ENCODE assay signal across 23 mouse cellular contexts in genomic region chr11:80532966-80533365, GRCm38 (mm10). TPM values are rescaled to one million over a fixed set of nuclear protein-coding genes. Genes with fewer than 3 reads are reported as not detected.
A peak's percentile ranks its signal among the peaks of the same experiment; 100 is the strongest.
DNase-seq lines count a peak whose midpoint lies in the region; ATAC-seq and TF ChIP-seq lines count a peak whose summit lies in the region.
"Had no signal": no experiment of that assay in that cellular context is flagged by ENCODE, and none has a peak within 500 bp of the region (broad histone marks: within the 10 kb centered on the region; RNA-seq: fewer than 3 reads in every experiment).

No protein-coding gene starts in this region.

- H3K9ac ChIP-seq in heart, embryonic 11.5 days (ENCODE audit: low read depth, low read length) = no peak overlapping the region
- H3K9ac ChIP-seq: forebrain, embryonic 13.5 days; forebrain, postnatal 0 days; hindbrain, embryonic 12.5 days; hindbrain, embryonic 15.5 days had no signal

- no peaks in the 10 kb centered on the region for H3K27me3 ChIP-seq in heart, embryonic 11.5 days (ENCODE audit: control insufficient read depth, insufficient read depth, low read length)
- H3K27me3 ChIP-seq: CH12.LX; hindbrain, embryonic 12.5 days; hindbrain, embryonic 15.5 days had no signal

- TF ChIP-seq CTCF in bone marrow macrophage, adult 2 months (IDR thresholded peaks at IDR 0.05; ENCODE audit: low read depth, low read length) = no peak

- no peak for ATAC-seq in heart, embryonic 11.5 days (replicated peaks; ENCODE audit: insufficient number of reproducible peaks, low FRiP score, low TSS enrichment)
- ATAC-seq in megakaryocyte progenitor cell, adult 5-6 weeks (replicated peaks; ENCODE audit: poor library complexity) = peak; percentile 58; the same call in 1 of the 2 replicates
- ATAC-seq: forebrain, embryonic 13.5 days; forebrain, postnatal 0 days had no signal

- no peaks in the 10 kb centered on the region for H3K4me1 ChIP-seq in heart, embryonic 11.5 days (ENCODE audit: control insufficient read depth, insufficient read depth, low read length)
- peaks cover 15% of the 10 kb centered on the region for H3K4me1 ChIP-seq in bone marrow macrophage, adult 2 months (ENCODE audit: control insufficient read depth, insufficient read depth, low read length)
- H3K4me1 ChIP-seq: forebrain, embryonic 10.5 days; forebrain, embryonic 13.5 days; hindbrain, embryonic 12.5 days; hindbrain, embryonic 15.5 days had no signal

- TF ChIP-seq POLR2A in bone marrow macrophage, adult 2 months (IDR thresholded peaks at IDR 0.05; ENCODE audit: borderline replicate concordance, low read depth, low read length) = no peak

- no peak overlapping the region for H3K4me2 ChIP-seq in heart, embryonic 11.5 days
- H3K4me2 ChIP-seq: forebrain, embryonic 13.5 days; hindbrain, embryonic 12.5 days; hindbrain, embryonic 15.5 days had no signal

- no peak overlapping the region for H3K4me3 ChIP-seq in heart, embryonic 11.5 days (ENCODE audit: low read depth, low read length)
- no peak overlapping the region for H3K4me3 ChIP-seq in bone marrow macrophage, adult 2 months (ENCODE audit: insufficient read depth, low read length)
- H3K4me3 ChIP-seq: forebrain, embryonic 10.5 days; forebrain, embryonic 13.5 days; gastrocnemius, adult 2 months; heart, embryonic 10.5 days; hindbrain, embryonic 12.5 days; hindbrain, embryonic 15.5 days had no signal

- intact Hi-C loops in left cerebral cortex, postnatal 25 days (cut with DNase I) = no loop called here

- WGBS in heart, embryonic 11.5 days (ENCODE audit: insufficient replicate concordance) = 39% methylated on average over 1 of the region's 1 CpGs

- H3K27ac ChIP-seq in heart, embryonic 11.5 days (ENCODE audit: low read depth, low read length) = no peak overlapping the region
- H3K27ac ChIP-seq in bone marrow macrophage, adult 2 months (ENCODE audit: insufficient read depth, low read depth, low read length) = 0 out of 2 replicates have a peak overlapping the region, but pooled peaks have one; percentile 1
- H3K27ac ChIP-seq: forebrain, embryonic 10.5 days; forebrain, embryonic 13.5 days; gastrocnemius, adult 2 months; heart, embryonic 10.5 days; hindbrain, embryonic 12.5 days; hindbrain, embryonic 15.5 days had no signal

- H3K9me3 ChIP-seq in heart, embryonic 11.5 days (replicated peaks; ENCODE audit: control insufficient read depth, low read length) = no peaks in the 10 kb centered on the region
- H3K9me3 ChIP-seq: forebrain, embryonic 10.5 days; forebrain, embryonic 13.5 days; G1E; heart, embryonic 10.5 days; hindbrain, embryonic 12.5 days; hindbrain, embryonic 15.5 days had no signal

- peak; percentile 5 for DNase-seq in heart, adult 8-10 months (ENCODE audit: low spot score)
- peak; percentile 21 for DNase-seq in 416B (ENCODE audit: low read depth)
- DNase-seq in thymus, postnatal 0 days (ENCODE audit: low spot score) = no peak
- DNase-seq in thymus, postnatal 14 days = no peak
- DNase-seq in left cerebral cortex, postnatal 25 days (ENCODE audit: low spot score in 2 of 2) = no peak
- DNase-seq: adrenal gland, adult 8-10 months; B cell, adult 2 months; cerebellum, adult 18-20 months; cerebellum, adult 9-10 months; cerebellum, postnatal 14 days; forebrain, postnatal 0 days; gastrocnemius, adult 2 months; gastrocnemius, postnatal 14 days had no signal

- no peaks in the 10 kb centered on the region for H3K36me3 ChIP-seq in heart, embryonic 11.5 days (ENCODE audit: control insufficient read depth, insufficient read depth, low read length)
- H3K36me3 ChIP-seq: forebrain, embryonic 10.5 days; G1E; heart, embryonic 10.5 days; hindbrain, embryonic 12.5 days; hindbrain, embryonic 15.5 days had no signal

RNA-seq across cellular contexts. Expression of gene Cdk5r1, which starts 56.1 kb away (rescaled TPM):
- 1 to 10 TPM in 2 of 4 experiments, under 1 TPM in 2; 0.85 to 4.1 (median 1.4) TPM for total RNA-seq in heart, adult 8-10 months (2022)
- polyA plus RNA-seq in heart, embryonic 11.5 days (2014; fragmentation: Nextera tagmentation; extraction: Ambion mirVana) = 0.51 and 0.74 TPM in 2 replicates
- 1.1 and 1.2 TPM in 2 replicates for polyA plus RNA-seq in bone marrow macrophage, adult 2 months (2012; ENCODE audit: insufficient read depth, insufficient read length, missing spikeins)
- 5.0 and 5.8 TPM in 2 replicates for total RNA-seq in megakaryocyte progenitor cell, adult 5-6 weeks (2015)
- 5.5 and 5.7 TPM in 2 replicates for total RNA-seq in megakaryocyte progenitor cell, adult 5-6 weeks (2017)
- 1.2 and 1.7 TPM in 2 replicates for polyA plus RNA-seq in thymus, postnatal 0 days (2015; fragmentation: Nextera tagmentation; extraction: Ambion mirVana)
- 100 to 1,000 TPM; 339 to 344 TPM for total RNA-seq in left cerebral cortex, postnatal 25 days (2021)

Comparison
In these comparisons a context has a peak if more than half of its experiments do, and no peak if none do; other contexts are left out.
1. DNase-seq: peak in heart, adult 8-10 months (single experiment) and 416B (single experiment); none in thymus, postnatal 0 days (single experiment), thymus, postnatal 14 days (single experiment) and left cerebral cortex, postnatal 25 days (0 of 2).
2. RNA of gene Cdk5r1, which starts 56.1 kb away (total RNA-seq): 339 to 344 TPM in left cerebral cortex, postnatal 25 days; 5.0 to 5.8 TPM in megakaryocyte progenitor cell, adult 5-6 weeks and 0.85 to 4.1 TPM in heart, adult 8-10 months; every median in the first group is over 10 times any median in the second.